Mouse (Mus musculus): ENCODE measurements at regions not wholly inside any gene's neighbourhood (a gene's known extent, or its start where the extent isn't known, plus 50 kb on each side); places are given as distances from the start of the nearest gene placed in this dataset.

- TF ChIP-seq CTCF (conservative IDR thresholded peaks at IDR 0.05; ENCODE audit: insufficient read depth, insufficient read length, low read depth, low read length) (no peak), POLR2A (IDR thresholded peaks at IDR 0.05; ENCODE audit: low read depth, low read length) (no peak)
These were observed 1163.8 kb upstream of the Jmjd1c start for GRCm38 (mm10) chr10:65932077-65932476.

All from kidney, adult 2 months (tissue).